ENCODE assay signal across 20 mouse cellular contexts in genomic region chr13:62860068-62860467, GRCm38 (mm10). TPM values are rescaled to one million over a fixed set of nuclear protein-coding genes. Genes with fewer than 3 reads are reported as not detected.
DNase-seq lines count a peak whose midpoint lies in the region; ATAC-seq and TF ChIP-seq lines count a peak whose summit lies in the region.
"Had no signal": no experiment of that assay in that cellular context is flagged by ENCODE, and none has a peak within 500 bp of the region (broad histone marks: within the 10 kb centered on the region; RNA-seq: fewer than 3 reads in every experiment).

No protein-coding gene starts in this region.

- H3K27ac ChIP-seq in gastrocnemius, adult 2 months: peak overlapping the region; percentile 92
- no peak overlapping the region for H3K27ac ChIP-seq in layer of hippocampus, adult 2 months
- no peak overlapping the region for H3K27ac ChIP-seq in ES-Bruce4 (ENCODE audit: insufficient read depth, low read length)
- H3K27ac ChIP-seq: embryonic facial prominence, embryonic 12.5 days; heart, embryonic 10.5 days; limb, embryonic 13.5 days; midbrain, embryonic 15.5 days had no signal

- intact Hi-C loops in gastrocnemius, adult 2 months (cut with DNase I): no loop called here

- no peak for TF ChIP-seq EP300 in ES-Bruce4 (IDR thresholded peaks at IDR 0.05; ENCODE audit: insufficient read depth, low read depth, low read length)

- no peaks in the 10 kb centered on the region for H3K27me3 ChIP-seq in ES-Bruce4 (ENCODE audit: control insufficient read depth, insufficient read depth, low read length, poor library complexity, severe bottlenecking)
- H3K27me3 ChIP-seq: embryonic facial prominence, embryonic 12.5 days; limb, embryonic 13.5 days; midbrain, embryonic 15.5 days had no signal

- H3K4me3 ChIP-seq in gastrocnemius, adult 2 months: no peak overlapping the region
- H3K4me3 ChIP-seq in layer of hippocampus, adult 2 months: no peak overlapping the region
- no peak overlapping the region for H3K4me3 ChIP-seq in ES-Bruce4 (ENCODE audit: low read depth, low read length)
- H3K4me3 ChIP-seq: embryonic facial prominence, embryonic 12.5 days; heart, embryonic 10.5 days; limb, embryonic 13.5 days; midbrain, embryonic 15.5 days had no signal

- H3K4me1 ChIP-seq in ES-Bruce4 (ENCODE audit: control insufficient read depth, insufficient read depth, low read length): no peaks in the 10 kb centered on the region
- H3K4me1 ChIP-seq: midbrain, embryonic 15.5 days had no signal

- H3K36me3 ChIP-seq in ES-Bruce4 (ENCODE audit: control insufficient read depth, insufficient read depth, low read length, poor library complexity, severe bottlenecking): no peaks in the 10 kb centered on the region
- H3K36me3 ChIP-seq: embryonic facial prominence, embryonic 12.5 days; heart, embryonic 10.5 days; limb, embryonic 13.5 days; midbrain, embryonic 15.5 days had no signal

- peak; percentile 30; the same call in 1 of the 2 replicates for TF ChIP-seq CTCF in gastrocnemius, adult 2 months (IDR thresholded peaks at IDR 0.05)
- TF ChIP-seq CTCF in layer of hippocampus, adult 2 months (conservative IDR thresholded peaks at IDR 0.05): peak; percentile 37
- peak; percentile 38 for TF ChIP-seq CTCF in ES-Bruce4 (IDR thresholded peaks at IDR 0.05; ENCODE audit: low read depth, low read length)

- no peak for TF ChIP-seq POLR2A in ES-Bruce4 (IDR thresholded peaks at IDR 0.05; ENCODE audit: insufficient read depth, low read length)

- no peak for ATAC-seq in megakaryocyte, adult 5-6 weeks (ENCODE audit: poor library complexity, severe bottlenecking)
- ATAC-seq: activated CD4-positive, CD25-positive, alpha-beta regulatory T cell, adult 4 months; CD4-positive, CD25-positive, alpha-beta regulatory T cell, adult 4 months; forebrain, embryonic 14.5 days; midbrain, embryonic 15.5 days had no signal

- no peak overlapping the region for H3K9ac ChIP-seq in ES-Bruce4 (ENCODE audit: low read depth, poor library complexity, severe bottlenecking)
- H3K9ac ChIP-seq: embryonic facial prominence, embryonic 12.5 days; limb, embryonic 13.5 days; midbrain, embryonic 15.5 days had no signal

- DNase-seq in gastrocnemius, adult 2 months: no peak
- DNase-seq in gastrocnemius, postnatal 4 days (ENCODE audit: low spot score in 2 of 2): no peak
- DNase-seq in layer of hippocampus, adult 2 months (ENCODE audit: low spot score in 2 of 2): no peak
- DNase-seq in layer of hippocampus, adult 18-20 months (ENCODE audit: low spot score in 2 of 2): no peak
- DNase-seq in induced T-regulatory cell, adult 2 months (ENCODE audit: low read depth): peak; percentile 9
- DNase-seq: adrenal gland, postnatal 10 days; cerebellum, adult 9-11 months; right cerebral cortex, postnatal 25 days had no signal

- H3K9me3 ChIP-seq in ES-Bruce4 (replicated peaks; ENCODE audit: control insufficient read depth, insufficient read depth, low read length, poor library complexity, severe bottlenecking): no peaks in the 10 kb centered on the region
- H3K9me3 ChIP-seq: embryonic facial prominence, embryonic 12.5 days; heart, embryonic 10.5 days; limb, embryonic 13.5 days; midbrain, embryonic 15.5 days had no signal

RNA-seq across cellular contexts. Expression of gene Fbp2, which starts 1.8 kb away (rescaled TPM):
- total RNA-seq in gastrocnemius, adult 2 months (2021): 10 to 100 TPM; 40.0 to 64.9 TPM
- 100 to 1,000 TPM; 222 to 224 TPM for total RNA-seq in gastrocnemius, postnatal 4 days (2021)
- total RNA-seq in layer of hippocampus, adult 2 months (2021): not detected
- total RNA-seq in layer of hippocampus, adult 18-20 months (2021): not detected
- 0.59 TPM in 1 of 2 replicates, not detected in the other for polyA plus RNA-seq in ES-Bruce4 (2011; ENCODE audit: insufficient read depth, insufficient read length, low read depth, missing spikeins)
- total RNA-seq in megakaryocyte, adult 5-6 weeks (2015): not detected in 2 replicates
- not detected in 2 replicates for total RNA-seq in megakaryocyte, adult 5-6 weeks (2017)
- total RNA-seq: megakaryocyte-erythroid progenitor cell, adult 5-6 weeks; neutrophil, adult 5-6 weeks had no signal
- polyA plus RNA-seq: activated CD4-positive, CD25-positive, alpha-beta regulatory T cell, adult 4 months; CD4-positive, CD25-positive, alpha-beta regulatory T cell, adult 4 months; hindbrain, embryonic 11.5 days had no signal

RNA-seq across cellular contexts. Expression of gene Fbp1, which starts 28.0 kb away (rescaled TPM):
- total RNA-seq in gastrocnemius, adult 2 months (2021): not detected
- 1 to 10 TPM in 1 of 2 experiments, under 1 TPM in 1; 0.61 to 4.6 TPM for total RNA-seq in gastrocnemius, postnatal 4 days (2021)
- under 1 TPM in 1 of 2 experiments, not detected in 1; 0.61 TPM for total RNA-seq in layer of hippocampus, adult 2 months (2021)
- total RNA-seq in layer of hippocampus, adult 18-20 months (2021): under 1 TPM in 1 of 2 experiments, not detected in 1; 0.57 TPM
- polyA plus RNA-seq in ES-Bruce4 (2011; ENCODE audit: insufficient read depth, insufficient read length, low read depth, missing spikeins): not detected in 2 replicates
- 0.20 and 2.7 TPM in 2 replicates for total RNA-seq in megakaryocyte, adult 5-6 weeks (2015)
- total RNA-seq in megakaryocyte, adult 5-6 weeks (2017): 0.70 TPM in 1 of 2 replicates, not detected in the other
- total RNA-seq: neutrophil, adult 5-6 weeks had no signal
- polyA plus RNA-seq: activated CD4-positive, CD25-positive, alpha-beta regulatory T cell, adult 4 months; CD4-positive, CD25-positive, alpha-beta regulatory T cell, adult 4 months; forebrain, embryonic 14.5 days; hindbrain, embryonic 11.5 days had no signal

Comparison
In these comparisons a context has a peak if more than half of its experiments do, and no peak if none do; other contexts are left out.
1. RNA of gene Fbp2, which starts 1.8 kb away (total RNA-seq): 222 to 224 TPM in gastrocnemius, postnatal 4 days and 40.0 to 64.9 TPM in gastrocnemius, adult 2 months; not detected in layer of hippocampus, adult 18-20 months, not detected in layer of hippocampus, adult 2 months and not detected in megakaryocyte, adult 5-6 weeks; every median in the first group is over 10 times any median in the second.
2. Peak in every context shown above with its lines, with median percentiles within 50 percentile points of each other: CTCF ChIP-seq.